Mouse (Mus musculus): Measurements from ENCODE around the gene Spaca3.

GRCm38 (mm10) chr11:80913408-80914024 lies 55.4 kb downstream of the Spaca3 start:
- TF ChIP-seq CTCF (conservative IDR thresholded peaks at IDR 0.05; ENCODE audit: insufficient read depth, insufficient read length, low read depth, low read length) (no peak), POLR2A (IDR thresholded peaks at IDR 0.05; ENCODE audit: low read depth, low read length) (no peak)

Measured in kidney, adult 2 months (tissue).